Mouse (Mus musculus): ENCODE measurements around the gene Cacna1b. TPM values are rescaled to one million over a fixed set of nuclear protein-coding genes. Genes with fewer than 3 reads are reported as not detected.

Cacna1b gene
- polyA plus RNA-seq, 1 experiment, result 0.01 TPM

- TF ChIP-seq GATA1 (IDR thresholded peaks at IDR 0.05; ENCODE audit: low read length) (no peak), TAL1 (IDR thresholded peaks at IDR 0.05; ENCODE audit: low read length) (no peak)
- no peaks in the 10 kb centered on the region for H3K27me3 ChIP-seq (ENCODE audit: control insufficient read depth)
- H3K36me3 ChIP-seq (ENCODE audit: control insufficient read depth), result no peaks in the 10 kb centered on the region
- H3K4me3 ChIP-seq (replicated peaks), result no peak overlapping the region
- H3K9me3 ChIP-seq (ENCODE audit: control insufficient read depth, low read length), result no peaks in the 10 kb centered on the region
- no peaks in the 10 kb centered on the region for H3K4me1 ChIP-seq (ENCODE audit: control insufficient read depth)
Measured at GRCm38 (mm10) chr2:24697281-24697980, 65.5 kb downstream of the Cacna1b start.

GRCm38 (mm10) chr2:24692371-24692770 lies 70.6 kb downstream of the Cacna1b start:
- Histone ChIP-seq H3K36me3 (ENCODE audit: control insufficient read depth) (no peaks in the 10 kb centered on the region), H3K9me3 (ENCODE audit: control insufficient read depth, low read length) (no peaks in the 10 kb centered on the region), H3K27me3 (ENCODE audit: control insufficient read depth) (no peaks in the 10 kb centered on the region), H3K4me1 (ENCODE audit: control insufficient read depth) (no peaks in the 10 kb centered on the region), H3K4me3 (replicated peaks) (no peak overlapping the region)
- TF ChIP-seq TAL1 (IDR thresholded peaks at IDR 0.05; ENCODE audit: low read length) (no peak), GATA1 (IDR thresholded peaks at IDR 0.05; ENCODE audit: low read length) (no peak)

GRCm38 (mm10) chr2:24690356-24690755 lies 72.6 kb downstream of the Cacna1b start:
- TF ChIP-seq TAL1 (IDR thresholded peaks at IDR 0.05; ENCODE audit: low read length) (no peak), GATA1 (IDR thresholded peaks at IDR 0.05; ENCODE audit: low read length) (no peak)
- H3K4me1 ChIP-seq (ENCODE audit: control insufficient read depth), result no peaks in the 10 kb centered on the region

GRCm38 (mm10) chr2:24685347-24685746 lies 77.6 kb downstream of the Cacna1b start:
- Histone ChIP-seq H3K4me3 (replicated peaks) (no peak overlapping the region), H3K9me3 (ENCODE audit: control insufficient read depth, low read length) (no peaks in the 10 kb centered on the region), H3K4me1 (ENCODE audit: control insufficient read depth) (no peaks in the 10 kb centered on the region), H3K27me3 (ENCODE audit: control insufficient read depth) (no peaks in the 10 kb centered on the region), H3K36me3 (ENCODE audit: control insufficient read depth) (no peaks in the 10 kb centered on the region)
- TF ChIP-seq TAL1 (IDR thresholded peaks at IDR 0.05; ENCODE audit: low read length) (no peak), GATA1 (IDR thresholded peaks at IDR 0.05; ENCODE audit: low read length) (no peak)

More at GRCm38 (mm10) chr2:24690356-24690755, 72.6 kb downstream of the Cacna1b start:
- Histone ChIP-seq H3K4me3 (replicated peaks) (no peak overlapping the region), H3K36me3 (ENCODE audit: control insufficient read depth) (no peaks in the 10 kb centered on the region), H3K9me3 (ENCODE audit: control insufficient read depth, low read length) (no peaks in the 10 kb centered on the region), H3K27me3 (ENCODE audit: control insufficient read depth) (no peaks in the 10 kb centered on the region)

- Histone ChIP-seq H3K27me3 (ENCODE audit: control insufficient read depth) (no peaks in the 10 kb centered on the region; the same call in 1 of the 2 replicates), H3K36me3 (ENCODE audit: control insufficient read depth) (no peaks in the 10 kb centered on the region), H3K4me1 (ENCODE audit: control insufficient read depth) (no peaks in the 10 kb centered on the region), H3K4me3 (replicated peaks) (no peak overlapping the region), H3K9me3 (ENCODE audit: control insufficient read depth, low read length) (no peaks in the 10 kb centered on the region)
- TF ChIP-seq TAL1 (IDR thresholded peaks at IDR 0.05; ENCODE audit: low read length) (no peak), GATA1 (IDR thresholded peaks at IDR 0.05; ENCODE audit: low read length) (no peak)
Measured at GRCm38 (mm10) chr2:24684796-24685195, 78.2 kb downstream of the Cacna1b start.

- TF ChIP-seq TAL1 (IDR thresholded peaks at IDR 0.05; ENCODE audit: low read length), result no peak
- Histone ChIP-seq H3K27me3 (ENCODE audit: control insufficient read depth) (peaks cover 8% of the 10 kb centered on the region), H3K4me1 (ENCODE audit: control insufficient read depth) (no peaks in the 10 kb centered on the region), H3K4me3 (replicated peaks) (no peak overlapping the region), H3K9me3 (ENCODE audit: control insufficient read depth, low read length) (no peaks in the 10 kb centered on the region), H3K36me3 (ENCODE audit: control insufficient read depth) (no peaks in the 10 kb centered on the region)
Measured at GRCm38 (mm10) chr2:24683266-24683665, 79.7 kb downstream of the Cacna1b start.

- no peaks in the 10 kb centered on the region for H3K4me1 ChIP-seq (ENCODE audit: control insufficient read depth)
- H3K9me3 ChIP-seq (ENCODE audit: control insufficient read depth, low read length), result no peaks in the 10 kb centered on the region
- TF ChIP-seq TAL1 (IDR thresholded peaks at IDR 0.05; ENCODE audit: low read length) (no peak), GATA1 (IDR thresholded peaks at IDR 0.05; ENCODE audit: low read length) (no peak)
- peaks cover 8% of the 10 kb centered on the region for H3K27me3 ChIP-seq (ENCODE audit: control insufficient read depth)
- H3K36me3 ChIP-seq (ENCODE audit: control insufficient read depth), result no peaks in the 10 kb centered on the region
- H3K4me3 ChIP-seq (replicated peaks), result no peak overlapping the region
Measured at GRCm38 (mm10) chr2:24680731-24681130, 82.2 kb downstream of the Cacna1b start.

GRCm38 (mm10) chr2:24680176-24680575 lies 82.8 kb downstream of the Cacna1b start:
- no peaks in the 10 kb centered on the region for H3K9me3 ChIP-seq (ENCODE audit: control insufficient read depth, low read length)
- H3K36me3 ChIP-seq (ENCODE audit: control insufficient read depth), result no peaks in the 10 kb centered on the region
- H3K4me1 ChIP-seq (ENCODE audit: control insufficient read depth), result no peaks in the 10 kb centered on the region
- H3K27me3 ChIP-seq (ENCODE audit: control insufficient read depth), result peaks cover 8% of the 10 kb centered on the region
- TF ChIP-seq GATA1 (IDR thresholded peaks at IDR 0.05; ENCODE audit: low read length), result no peak
- TF ChIP-seq TAL1 (IDR thresholded peaks at IDR 0.05; ENCODE audit: low read length), result no peak
- no peak overlapping the region for H3K4me3 ChIP-seq (replicated peaks)

- TF ChIP-seq GATA1 (IDR thresholded peaks at IDR 0.05; ENCODE audit: low read length), result no peak
- no peak for TF ChIP-seq TAL1 (IDR thresholded peaks at IDR 0.05; ENCODE audit: low read length)
- no peak overlapping the region for H3K4me3 ChIP-seq (replicated peaks)
- no peaks in the 10 kb centered on the region for H3K36me3 ChIP-seq (ENCODE audit: control insufficient read depth)
- no peaks in the 10 kb centered on the region for H3K4me1 ChIP-seq (ENCODE audit: control insufficient read depth)
- no peaks in the 10 kb centered on the region for H3K9me3 ChIP-seq (ENCODE audit: control insufficient read depth, low read length)
- peaks cover 8% of the 10 kb centered on the region for H3K27me3 ChIP-seq (ENCODE audit: control insufficient read depth)
Measured at GRCm38 (mm10) chr2:24679012-24679651, 83.8 kb downstream of the Cacna1b start.

Data from erythroblast, embryonic 14.5 days (primary cell).